Mouse (Mus musculus): Measurements from ENCODE around the gene Arid3a. TPM values are rescaled to one million over a fixed set of nuclear protein-coding genes. Genes with fewer than 3 reads are reported as not detected.

Arid3a gene
- total and polyA plus RNA-seq, 3 experiments, result 11.8 to 17.2 TPM; not detected in 1

- Histone ChIP-seq H3K4me3 (ENCODE audit: control insufficient read depth in 1 of 2, insufficient read depth in 1 of 2, low read depth in 2 of 2, low read length in 2 of 2) (no peak overlapping the region), H3K36me3 (ENCODE audit: control insufficient read depth in 1 of 2, insufficient read depth in 2 of 2, low read length in 2 of 2) (no peaks in the 10 kb centered on the region; a peak in 1 of 4 replicates), H3K4me1 (ENCODE audit: control insufficient read depth in 1 of 2, insufficient read depth in 2 of 2, low read length in 2 of 2) (no peaks in the 10 kb centered on the region), H3K9ac (ENCODE audit: control insufficient read depth, low read depth, low read length, poor library complexity, severe bottlenecking) (no peak overlapping the region), H3K27me3 (ENCODE audit: control insufficient read depth in 1 of 2, insufficient read depth in 2 of 2, low read length in 2 of 2) (no peaks in the 10 kb centered on the region), H3K9me3 (replicated peaks; ENCODE audit: insufficient read depth, low read length) (no peaks in the 10 kb centered on the region), H3K79me2 (ENCODE audit: control insufficient read depth, insufficient read depth, low read length, poor library complexity) (peaks cover 9% of the 10 kb centered on the region; the same call in 1 of the 2 replicates), H3K27ac (ENCODE audit: control insufficient read depth, low read depth, low read length) (no peak overlapping the region)
- DNase-seq (ENCODE audit: low read depth, low spot score), result no peak
- no peak for TF ChIP-seq ZC3H11A (IDR thresholded peaks at IDR 0.05; ENCODE audit: low read depth, low read length)
- TF ChIP-seq UBTF (IDR thresholded peaks at IDR 0.05; ENCODE audit: borderline replicate concordance, insufficient read depth, low read depth, low read length), result no peak
- no peak for TF ChIP-seq GABPA (IDR thresholded peaks at IDR 0.05; ENCODE audit: low read depth, low read length)
- TF ChIP-seq MEF2A (IDR thresholded peaks at IDR 0.05; ENCODE audit: extremely low read depth, insufficient replicate concordance, low read depth, low read length, poor library complexity, severe bottlenecking), result no peak
- TF ChIP-seq ETS1 (IDR thresholded peaks at IDR 0.05; ENCODE audit: low read depth, low read length), result no peak
- no peak for TF ChIP-seq NELFE (IDR thresholded peaks at IDR 0.05; ENCODE audit: low read depth, low read length)
- no peak for TF ChIP-seq CTCF (IDR thresholded peaks at IDR 0.05 in 2 of 3, conservative IDR thresholded peaks at IDR 0.05 in 1 of 3; ENCODE audit: control insufficient read depth in 1 of 3, insufficient read depth in 1 of 3, low read depth in 2 of 3, low read length in 3 of 3, poor library complexity in 1 of 3, severe bottlenecking in 1 of 3)
- no peak for TF ChIP-seq RCOR1 (IDR thresholded peaks at IDR 0.05; ENCODE audit: low read depth, low read length)
- TF ChIP-seq EP300 (IDR thresholded peaks at IDR 0.05; ENCODE audit: low read depth in 1 of 2, low read length in 2 of 2), result no peak
- TF ChIP-seq MAZ (IDR thresholded peaks at IDR 0.05; ENCODE audit: low read depth, low read length), result no peak
Measured at GRCm38 (mm10) chr10:79976071-79976721, 49.4 kb downstream of the Arid3a start.

- Histone ChIP-seq H3K79me2 (ENCODE audit: control insufficient read depth, insufficient read depth, low read length, poor library complexity) (peaks cover 13% of the 10 kb centered on the region; the same call in 1 of the 2 replicates), H3K4me1 (ENCODE audit: control insufficient read depth in 1 of 2, insufficient read depth in 2 of 2, low read length in 2 of 2) (no peaks in the 10 kb centered on the region), H3K36me3 (ENCODE audit: control insufficient read depth in 1 of 2, insufficient read depth in 2 of 2, low read length in 2 of 2) (no peaks in the 10 kb centered on the region; a peak in 1 of 4 replicates), H3K27me3 (ENCODE audit: control insufficient read depth in 1 of 2, insufficient read depth in 2 of 2, low read length in 2 of 2) (no peaks in the 10 kb centered on the region), H3K27ac (ENCODE audit: control insufficient read depth, low read depth, low read length) (no peak overlapping the region), H3K9me3 (replicated peaks; ENCODE audit: insufficient read depth, low read length) (no peaks in the 10 kb centered on the region), H3K9ac (ENCODE audit: control insufficient read depth, low read depth, low read length, poor library complexity, severe bottlenecking) (no peak overlapping the region), H3K4me3 (ENCODE audit: control insufficient read depth in 1 of 2, insufficient read depth in 1 of 2, low read depth in 2 of 2, low read length in 2 of 2) (no peak overlapping the region)
- DNase-seq (ENCODE audit: low read depth, low spot score), result no peak
- TF ChIP-seq POLR2A (IDR thresholded peaks at IDR 0.05; ENCODE audit: control insufficient read depth in 1 of 2, insufficient read depth in 1 of 2, low read depth in 1 of 2, low read length in 2 of 2, poor library complexity in 1 of 2) (no peak), SIN3A (IDR thresholded peaks at IDR 0.05; ENCODE audit: low read length) (no peak), MYB (IDR thresholded peaks at IDR 0.05; ENCODE audit: low read depth, low read length) (no peak)
Measured at GRCm38 (mm10) chr10:79976722-79977107, 49.9 kb downstream of the Arid3a start.

DNA sequence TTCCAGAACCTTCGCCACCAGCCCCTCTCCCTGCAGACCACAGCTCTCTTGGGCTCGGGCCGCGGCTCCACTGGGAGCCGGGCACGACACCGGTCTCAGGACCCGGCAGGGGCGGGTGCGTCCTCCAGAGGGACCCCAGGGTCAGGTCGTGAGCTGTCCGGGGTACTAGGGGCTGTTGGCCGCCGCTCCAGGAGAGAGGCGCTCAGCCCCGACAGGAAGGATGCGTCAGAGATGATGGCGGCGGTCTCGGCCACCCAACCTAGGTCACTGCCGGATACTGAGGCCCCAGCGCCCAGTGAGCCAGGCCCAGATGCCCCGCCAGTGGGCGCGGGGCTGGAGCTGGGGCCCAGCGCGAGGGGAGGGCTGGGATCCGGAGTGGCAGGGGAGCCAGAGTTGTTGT lies 50.5 kb downstream of the Arid3a start:
- no peaks in the 10 kb centered on the region; a peak in 1 of 4 replicates for H3K36me3 ChIP-seq (ENCODE audit: control insufficient read depth in 1 of 2, insufficient read depth in 2 of 2, low read length in 2 of 2)
- H3K27ac ChIP-seq (ENCODE audit: control insufficient read depth, low read depth, low read length), result no peak overlapping the region
- no peak for DNase-seq (ENCODE audit: low read depth, low spot score)
- H3K4me1 ChIP-seq (ENCODE audit: control insufficient read depth in 1 of 2, insufficient read depth in 2 of 2, low read length in 2 of 2), result no peaks in the 10 kb centered on the region
- TF ChIP-seq ZKSCAN1 (IDR thresholded peaks at IDR 0.05; ENCODE audit: low read depth, low read length) (no peak), TCF12 (IDR thresholded peaks at IDR 0.05; ENCODE audit: low read depth, low read length) (no peak), ZNF384 (IDR thresholded peaks at IDR 0.05; ENCODE audit: low read depth, low read length) (no peak), EP300 (IDR thresholded peaks at IDR 0.05; ENCODE audit: low read depth in 1 of 2, low read length in 2 of 2) (no peak), MYB (IDR thresholded peaks at IDR 0.05; ENCODE audit: low read depth, low read length) (no peak), MYC (IDR thresholded peaks at IDR 0.05; ENCODE audit: low read depth, low read length) (no peak), ETS1 (IDR thresholded peaks at IDR 0.05; ENCODE audit: low read depth, low read length) (no peak), SIN3A (IDR thresholded peaks at IDR 0.05; ENCODE audit: low read length) (no peak), MAZ (IDR thresholded peaks at IDR 0.05; ENCODE audit: low read depth, low read length) (no peak), HCFC1 (IDR thresholded peaks at IDR 0.05; ENCODE audit: low read depth, low read length) (no peak), ZMIZ1 (IDR thresholded peaks at IDR 0.05; ENCODE audit: low read depth, low read length) (no peak), MAX (IDR thresholded peaks at IDR 0.05; ENCODE audit: low read length) (no peak), JUND (IDR thresholded peaks at IDR 0.05; ENCODE audit: low read depth, low read length) (no peak), RCOR1 (IDR thresholded peaks at IDR 0.05; ENCODE audit: low read depth, low read length) (no peak), BHLHE40 (IDR thresholded peaks at IDR 0.05; ENCODE audit: borderline replicate concordance, low read depth, low read length) (no peak), POLR2A (IDR thresholded peaks at IDR 0.05; ENCODE audit: control insufficient read depth in 1 of 2, insufficient read depth in 1 of 2, low read depth in 1 of 2, low read length in 2 of 2, poor library complexity in 1 of 2) (no peak), NRF1 (IDR thresholded peaks at IDR 0.05; ENCODE audit: insufficient read depth, low read depth, low read length, poor library complexity, severe bottlenecking) (no peak), POLR2AphosphoS2 (IDR thresholded peaks at IDR 0.05; ENCODE audit: low read length) (no peak)
- H3K9ac ChIP-seq (ENCODE audit: control insufficient read depth, low read depth, low read length, poor library complexity, severe bottlenecking), result no peak overlapping the region
- H3K9me3 ChIP-seq (replicated peaks; ENCODE audit: insufficient read depth, low read length), result no peaks in the 10 kb centered on the region
- no peaks in the 10 kb centered on the region for H3K27me3 ChIP-seq (ENCODE audit: control insufficient read depth in 1 of 2, insufficient read depth in 2 of 2, low read length in 2 of 2)
- H3K4me3 ChIP-seq (ENCODE audit: control insufficient read depth in 1 of 2, insufficient read depth in 1 of 2, low read depth in 2 of 2, low read length in 2 of 2), result no peak overlapping the region
- H3K79me2 ChIP-seq (ENCODE audit: control insufficient read depth, insufficient read depth, low read length, poor library complexity), result peaks cover 14% of the 10 kb centered on the region; the same call in 1 of the 2 replicates
